Mouse (Mus musculus) testis, adult 2 months (tissue): ENCODE data around the gene Arg1. TPM values are rescaled to one million over a fixed set of nuclear protein-coding genes. Genes with fewer than 3 reads are reported as not detected.

Source experiments
- H3K27ac ChIP-seq: fragments of 200-500 bp; 2 replicates; pipeline ENCODE4 v1.5.1; 2012; ENCODE audit warnings: low read depth, low read length; ENCODE audit not compliant: control insufficient read depth, insufficient read depth
- H3K27me3 ChIP-seq: fragments of 200-500 bp; 2 replicates; pipeline ENCODE4 v1.6.1; 2012; ENCODE audit warnings: mild to moderate bottlenecking, low read length, moderate library complexity; ENCODE audit not compliant: control insufficient read depth, insufficient read depth
- H3K36me3 ChIP-seq: fragments of 200-500 bp; 2 replicates; pipeline ENCODE4 v1.6.1; 2012; ENCODE audit warnings: mild to moderate bottlenecking, low read length; ENCODE audit not compliant: control insufficient read depth, insufficient read depth
- H3K4me1 ChIP-seq: fragments of 200-500 bp; 2 replicates; pipeline ENCODE4 v1.6.1; 2012; ENCODE audit warnings: low read length; ENCODE audit not compliant: control insufficient read depth, insufficient read depth
- H3K4me3 ChIP-seq: fragments of 200-500 bp; 2 replicates; pipeline ENCODE4 v1.5.1; 2012; ENCODE audit warnings: low read depth, mild to moderate bottlenecking, low read length, moderate library complexity, mixed read lengths; ENCODE audit not compliant: control insufficient read depth
- CTCF ChIP-seq: fragments of 200-500 bp; IDR thresholded peaks from 2 replicates; pipeline ENCODE4 v1.5.1; 2012; ENCODE audit warnings: low read depth, mild to moderate bottlenecking, inconsistent platforms, low read length, moderate library complexity; ENCODE audit not compliant: control insufficient read depth, insufficient read depth, insufficient replicate concordance
- POLR2A ChIP-seq: fragments of 200-500 bp; IDR thresholded peaks from 2 replicates; pipeline ENCODE4 v1.6.1; 2012; ENCODE audit warnings: low read depth, mild to moderate bottlenecking, inconsistent platforms, low read length, moderate library complexity; ENCODE audit not compliant: control insufficient read depth
- polyA plus RNA-seq: library from polyadenylated mRNA; depleted of rRNA; stranded (reverse); fragments of >200 nt; gene quantifications from 2 replicates; pipeline ENCODE4 v1.2.3, GENCODE M21; 2012; rRNA removed

The Arg1 gene
- polyA plus RNA-seq = 0.12 TPM in 1 of 2 replicates, not detected in the other

DNA sequence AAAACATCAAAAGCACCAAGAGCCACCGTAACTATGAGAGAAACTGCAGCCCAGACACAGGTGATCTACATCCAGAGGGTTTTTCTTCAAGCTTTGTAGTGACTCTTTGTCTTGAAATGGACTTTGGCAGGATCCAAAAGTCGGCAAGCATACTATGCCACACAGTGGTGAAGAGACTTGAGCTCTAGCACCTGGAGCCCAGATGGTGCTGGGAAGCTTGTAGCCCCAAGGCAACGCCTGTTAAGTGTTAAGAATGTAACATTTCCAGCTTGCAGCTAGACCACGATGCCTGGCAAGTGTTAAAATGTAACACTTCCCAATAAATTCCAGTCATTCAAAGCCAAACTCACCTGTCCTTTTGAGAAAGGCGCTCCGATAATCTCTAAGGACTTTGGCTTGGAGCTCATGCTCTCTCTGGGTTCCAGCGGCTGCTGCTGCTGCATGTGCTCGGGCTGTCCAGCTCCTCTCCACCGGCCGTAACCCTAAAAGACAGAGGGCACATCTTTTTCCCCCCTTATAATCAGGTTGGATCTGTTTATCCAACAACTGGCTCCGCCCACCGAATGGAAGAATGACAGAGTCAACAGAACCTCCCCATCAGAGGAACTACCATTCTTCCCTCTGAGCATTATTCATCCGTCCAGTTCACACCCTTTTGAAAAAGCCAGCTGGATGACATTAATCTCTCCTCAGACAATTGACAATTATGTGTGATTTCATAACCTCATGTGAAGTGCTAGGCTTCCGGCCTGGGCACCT, at the start of gene Arg1:
TSS of gene Arg1 (minus strand) at position 523 of the 759 bp plus-strand sequence.
- no peak within 1 kb of the TSS for H3K27ac ChIP-seq
- TF ChIP-seq CTCF = no peak
- TF ChIP-seq POLR2A = no peak
- no peak within 1 kb of the TSS for H3K4me3 ChIP-seq
- no peaks in the 10 kb centered on the region for H3K27me3 ChIP-seq
- no peaks in the 10 kb centered on the region for H3K36me3 ChIP-seq
- peaks cover 2% of the 10 kb centered on the region; the same call in 1 of the 2 replicates for H3K4me1 ChIP-seq

GRCm38 (mm10) chr10:24973845-24974514, 46.7 kb upstream of the Arg1 start:
- Histone ChIP-seq H3K27ac (no peak overlapping the region), H3K27me3 (no peaks in the 10 kb centered on the region), H3K4me1 (peaks cover 2% of the 10 kb centered on the region), H3K4me3 (no peak overlapping the region), H3K36me3 (no peaks in the 10 kb centered on the region)
- TF ChIP-seq CTCF = no peak
- no peak for TF ChIP-seq POLR2A

DNA sequence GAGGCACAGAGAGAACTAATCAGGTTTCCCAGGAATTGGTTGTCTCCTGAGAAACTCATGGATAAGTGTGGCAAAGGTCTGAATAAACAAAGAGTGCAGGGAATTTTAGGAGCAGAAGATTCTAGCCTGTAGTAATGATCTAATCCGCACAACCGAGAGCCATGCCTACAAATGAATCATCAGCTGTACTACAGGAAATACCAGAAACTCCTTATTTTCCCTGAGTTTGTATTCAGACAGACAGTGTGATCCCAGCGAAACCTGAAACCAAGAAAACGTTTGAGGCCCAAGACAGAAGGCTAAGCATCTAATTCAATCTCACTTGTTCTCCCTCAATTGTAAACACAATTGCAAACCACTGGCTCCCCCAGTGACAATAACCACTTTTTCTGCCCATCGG, 46.1 kb upstream of the Arg1 start:
- Histone ChIP-seq H3K4me3 (no peak overlapping the region), H3K36me3 (no peaks in the 10 kb centered on the region), H3K4me1 (peaks cover 2% of the 10 kb centered on the region), H3K27me3 (no peaks in the 10 kb centered on the region), H3K27ac (no peak overlapping the region)
- TF ChIP-seq CTCF (no peak), POLR2A (no peak)

- Histone ChIP-seq H3K4me1 (peaks cover 2% of the 10 kb centered on the region), H3K27me3 (no peaks in the 10 kb centered on the region), H3K4me3 (peak overlapping the region; percentile 47), H3K36me3 (no peaks in the 10 kb centered on the region), H3K27ac (no peak overlapping the region)
- TF ChIP-seq POLR2A (no peak), CTCF (no peak)
These were observed 45.6 kb upstream of the Arg1 start for GRCm38 (mm10) chr10:24972923-24973322.

DNA sequence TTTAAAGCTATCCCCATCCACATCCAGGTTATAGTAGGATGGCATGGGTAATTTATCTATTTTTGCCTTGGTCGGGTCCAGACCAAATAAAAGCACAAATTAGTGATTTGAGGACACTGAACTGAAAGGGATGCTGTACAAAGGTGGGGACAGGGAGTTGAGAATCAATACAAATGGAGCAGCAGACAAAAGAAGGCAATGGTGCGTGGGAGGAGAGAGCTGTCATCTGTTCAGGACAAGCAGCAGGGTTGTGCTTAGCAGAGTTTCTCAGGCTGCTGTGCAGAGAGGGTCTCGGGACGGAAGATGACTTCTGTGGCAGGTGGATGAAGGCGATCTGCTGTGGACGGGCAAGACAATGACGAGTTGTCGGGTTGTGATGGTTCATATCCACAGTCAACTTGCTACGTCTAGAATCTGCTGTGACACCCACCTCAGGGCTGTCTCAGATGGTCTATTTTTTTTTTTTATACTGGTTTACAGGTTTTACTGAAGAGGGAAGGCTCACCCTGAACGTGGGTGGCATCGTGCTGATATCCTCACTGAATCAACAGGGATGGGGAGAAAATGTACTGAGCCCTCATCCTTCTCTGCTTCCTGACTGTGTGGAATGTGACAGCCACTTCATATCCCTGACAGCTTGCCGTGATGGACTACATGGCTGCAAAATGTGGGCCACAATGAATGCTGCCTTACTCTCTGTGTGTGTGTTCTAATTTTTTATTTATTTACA, 38.7 kb upstream of the Arg1 start:
- TF ChIP-seq CTCF (no peak), POLR2A (no peak)
- H3K27me3 ChIP-seq = no peaks in the 10 kb centered on the region
- H3K36me3 ChIP-seq = no peaks in the 10 kb centered on the region
- no peak overlapping the region for H3K27ac ChIP-seq
- H3K4me3 ChIP-seq = no peak overlapping the region
- no peaks in the 10 kb centered on the region for H3K4me1 ChIP-seq

- TF ChIP-seq CTCF = no peak
- TF ChIP-seq POLR2A = no peak
- Histone ChIP-seq H3K27me3 (no peaks in the 10 kb centered on the region), H3K4me3 (no peak overlapping the region), H3K4me1 (0 out of 2 replicates have a peak, but pooled peaks cover 8% of the 10 kb centered on the region), H3K27ac (no peak overlapping the region), H3K36me3 (no peaks in the 10 kb centered on the region)
These were observed 34.6 kb upstream of the Arg1 start for GRCm38 (mm10) chr10:24961889-24962288.

DNA sequence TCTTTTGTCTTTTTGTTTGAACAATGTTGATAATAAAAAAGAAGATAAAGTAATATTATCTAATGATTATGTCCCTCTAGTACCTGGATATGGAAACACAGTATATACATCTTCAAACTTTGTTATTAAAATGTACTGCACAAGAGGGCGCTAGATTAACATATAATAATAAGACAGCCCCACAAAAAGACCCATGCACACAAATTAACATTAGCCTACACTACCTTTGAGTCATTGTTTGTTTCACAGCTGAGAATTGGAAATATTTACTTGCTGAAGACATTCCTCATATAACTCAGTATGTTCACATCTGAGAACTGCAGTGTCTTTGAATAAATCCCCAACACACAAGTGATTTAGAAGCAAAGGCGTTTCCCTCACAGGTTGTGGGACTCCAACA, 33.8 kb upstream of the Arg1 start:
- Histone ChIP-seq H3K4me1 (0 out of 2 replicates have a peak, but pooled peaks cover 8% of the 10 kb centered on the region), H3K27me3 (no peaks in the 10 kb centered on the region), H3K36me3 (no peaks in the 10 kb centered on the region), H3K27ac (no peak overlapping the region), H3K4me3 (no peak overlapping the region)
- TF ChIP-seq POLR2A = no peak
- TF ChIP-seq CTCF = no peak
